Mouse (Mus musculus) hindbrain, embryonic 14.5 days (tissue): ENCODE measurements at regions not wholly inside any gene's neighbourhood (a gene's known extent, or its start where the extent isn't known, plus 50 kb on each side); places are given as distances from the start of the nearest gene placed in this dataset.

Experiments
- ATAC-seq: fragments of 200-750 bp; cut with Nextera tagmentation; 2 replicates; pipeline ENCODE4 v1.8.0; 2017; ENCODE audit warnings: moderate number of reproducible peaks, mild to moderate bottlenecking, moderate TSS enrichment, moderate library complexity; ENCODE audit not compliant: low FRiP score
- DNase-seq: peaks from one replicate; pipeline ENCODE4 v3.0.0-alpha.2; 2015; ENCODE audit warnings: low spot score
- H3K27ac ChIP-seq: fragments of 300-500 bp; sonication (generic); 2 replicates; pipeline ENCODE4 v1.5.1; 2014; ENCODE audit warnings: mild to moderate bottlenecking, moderate library complexity
- H3K27me3 ChIP-seq: fragments of 300-500 bp; sonication (generic); 2 replicates; pipeline ENCODE4 v1.6.1; 2014; ENCODE audit warnings: mild to moderate bottlenecking, low read length, mixed read lengths; ENCODE audit not compliant: control insufficient read depth, insufficient read depth
- H3K36me3 ChIP-seq: fragments of 300-500 bp; sonication (generic); replicated peaks from 2 replicates; pipeline ENCODE4 v1.6.1; 2014; ENCODE audit not compliant: control insufficient read depth, insufficient read depth
- H3K4me1 ChIP-seq: fragments of 300-500 bp; sonication (generic); replicated peaks from 2 replicates; pipeline ENCODE4 v1.6.1; 2014; ENCODE audit warnings: antibody characterized with exemption, low read length, mixed read lengths; ENCODE audit not compliant: control insufficient read depth, insufficient read depth
- H3K4me2 ChIP-seq: fragments of 300-500 bp; sonication (generic); replicated peaks from 2 replicates; pipeline ENCODE4 v1.6.1; 2014; ENCODE audit warnings: mild to moderate bottlenecking, moderate library complexity
- H3K4me3 ChIP-seq: fragments of 300-500 bp; sonication (generic); replicated peaks from 2 replicates; pipeline ENCODE4 v1.5.1; 2014; ENCODE audit warnings: mild to moderate bottlenecking, low read length
- H3K9ac ChIP-seq: fragments of 300-500 bp; sonication (generic); 2 replicates; pipeline ENCODE4 v1.6.1; 2014
- H3K9me3 ChIP-seq: fragments of 300-500 bp; sonication (generic); 2 replicates; pipeline ENCODE4 v1.6.1; 2016; ENCODE audit warnings: low read length; ENCODE audit not compliant: control insufficient read depth
- WGBS: fragments of 180-500 bp; shearing (Covaris S2); extraction: QIAGEN DNeasy Blood & Tissue Kit; methylation state at CpG from one replicate; pipeline ENCODE4 v1.1.7; 2014; 5-methylcytosine and 5-hydroxymethylcytosine counted together

- no peak for DNase-seq
- WGBS = 90% methylated on average over 4 of the region's 4 CpGs
- H3K4me1 ChIP-seq = 0 out of 2 replicates have a peak, but pooled peaks cover 5% of the 10 kb centered on the region
- no peaks in the 10 kb centered on the region for H3K27me3 ChIP-seq
- H3K4me3 ChIP-seq = no peak overlapping the region
- no peaks in the 10 kb centered on the region for H3K36me3 ChIP-seq
- ATAC-seq = no peak
- no peaks in the 10 kb centered on the region for H3K9me3 ChIP-seq
- no peak overlapping the region for H3K4me2 ChIP-seq
- H3K9ac ChIP-seq = no peak overlapping the region
- no peak overlapping the region for H3K27ac ChIP-seq
Measured at GRCm38 (mm10) chr12:107855547-107855946, 147.9 kb downstream of the Bcl11b start.

GRCm38 (mm10) chr12:107856421-107857043 is 146.9 kb downstream of the Bcl11b start:
- DNase-seq = no peak
- 78% methylated on average over 6 of the region's 6 CpGs for WGBS
- no peak overlapping the region for H3K27ac ChIP-seq
- ATAC-seq = no peak
- no peaks in the 10 kb centered on the region for H3K36me3 ChIP-seq
- H3K9me3 ChIP-seq = no peaks in the 10 kb centered on the region
- no peaks in the 10 kb centered on the region for H3K27me3 ChIP-seq
- no peak overlapping the region for H3K4me2 ChIP-seq
- no peak overlapping the region for H3K9ac ChIP-seq
- H3K4me1 ChIP-seq = 0 out of 2 replicates have a peak, but pooled peaks cover 5% of the 10 kb centered on the region
- H3K4me3 ChIP-seq = no peak overlapping the region

GRCm38 (mm10) chr12:107858536-107859280 is 144.7 kb downstream of the Bcl11b start:
- ATAC-seq (no peak; the same call in 1 of the 2 replicates), DNase-seq (no peak)
- no peak overlapping the region for H3K27ac ChIP-seq
- H3K27me3 ChIP-seq = no peaks in the 10 kb centered on the region
- 0 out of 2 replicates have a peak, but pooled peaks cover 5% of the 10 kb centered on the region for H3K4me1 ChIP-seq
- H3K4me3 ChIP-seq = no peak overlapping the region
- H3K9ac ChIP-seq = no peak overlapping the region
- 56% methylated on average over 10 of the region's 10 CpGs for WGBS
- H3K9me3 ChIP-seq = 0 out of 2 replicates have a peak, but pooled peaks cover 4% of the 10 kb centered on the region
- H3K36me3 ChIP-seq = no peaks in the 10 kb centered on the region
- no peak overlapping the region for H3K4me2 ChIP-seq

GRCm38 (mm10) chr12:107859750-107860149 is 143.7 kb downstream of the Bcl11b start:
- DNase-seq (no peak), ATAC-seq (no peak)
- H3K9ac ChIP-seq = no peak overlapping the region
- 0 out of 2 replicates have a peak, but pooled peaks cover 5% of the 10 kb centered on the region for H3K4me1 ChIP-seq
- H3K27me3 ChIP-seq = no peaks in the 10 kb centered on the region
- H3K36me3 ChIP-seq = no peaks in the 10 kb centered on the region
- 9% methylated on average over 7 of the region's 8 CpGs for WGBS
- H3K9me3 ChIP-seq = 0 out of 2 replicates have a peak, but pooled peaks cover 4% of the 10 kb centered on the region
- no peak overlapping the region for H3K27ac ChIP-seq
- H3K4me3 ChIP-seq = no peak overlapping the region
- H3K4me2 ChIP-seq = no peak overlapping the region

- no peak overlapping the region for H3K4me3 ChIP-seq
- no peak overlapping the region for H3K9ac ChIP-seq
- ATAC-seq (no peak), DNase-seq (no peak)
- H3K36me3 ChIP-seq = no peaks in the 10 kb centered on the region
- 0 out of 2 replicates have a peak, but pooled peaks cover 4% of the 10 kb centered on the region for H3K9me3 ChIP-seq
- no peak overlapping the region for H3K27ac ChIP-seq
- 85% methylated on average over 6 of the region's 6 CpGs for whole genome bisulfite sequencing
- no peak overlapping the region for H3K4me2 ChIP-seq
- no peaks in the 10 kb centered on the region for H3K27me3 ChIP-seq
- H3K4me1 ChIP-seq = 0 out of 2 replicates have a peak, but pooled peaks cover 5% of the 10 kb centered on the region
Measured at GRCm38 (mm10) chr12:107860358-107860757, 143.0 kb downstream of the Bcl11b start.
